Mouse (Mus musculus): ENCODE results near the gene Ankrd33b.

Gene Ankrd33b

DNA sequence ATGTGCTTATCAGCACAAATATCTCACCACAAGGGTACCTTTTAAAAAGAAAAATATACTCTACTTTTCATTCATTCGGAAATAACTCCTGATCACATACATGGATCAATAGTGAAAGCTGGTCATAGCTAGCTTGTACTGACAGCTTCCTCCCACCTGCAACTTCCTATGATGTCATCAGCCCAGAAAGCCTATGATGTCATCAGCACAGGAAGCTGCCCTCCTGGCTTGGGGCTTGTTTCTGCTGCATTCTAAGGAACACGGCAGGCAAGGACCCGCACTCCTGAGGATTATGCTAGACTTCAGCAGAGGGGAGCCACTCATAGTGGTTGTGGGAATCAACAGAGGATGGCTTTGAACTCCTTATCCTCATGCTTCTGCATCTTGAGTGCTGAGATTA is 63.2 kb downstream of the Ankrd33b start:
- DNase-seq (ENCODE audit: low spot score in 2 of 2), result no peak

DNA sequence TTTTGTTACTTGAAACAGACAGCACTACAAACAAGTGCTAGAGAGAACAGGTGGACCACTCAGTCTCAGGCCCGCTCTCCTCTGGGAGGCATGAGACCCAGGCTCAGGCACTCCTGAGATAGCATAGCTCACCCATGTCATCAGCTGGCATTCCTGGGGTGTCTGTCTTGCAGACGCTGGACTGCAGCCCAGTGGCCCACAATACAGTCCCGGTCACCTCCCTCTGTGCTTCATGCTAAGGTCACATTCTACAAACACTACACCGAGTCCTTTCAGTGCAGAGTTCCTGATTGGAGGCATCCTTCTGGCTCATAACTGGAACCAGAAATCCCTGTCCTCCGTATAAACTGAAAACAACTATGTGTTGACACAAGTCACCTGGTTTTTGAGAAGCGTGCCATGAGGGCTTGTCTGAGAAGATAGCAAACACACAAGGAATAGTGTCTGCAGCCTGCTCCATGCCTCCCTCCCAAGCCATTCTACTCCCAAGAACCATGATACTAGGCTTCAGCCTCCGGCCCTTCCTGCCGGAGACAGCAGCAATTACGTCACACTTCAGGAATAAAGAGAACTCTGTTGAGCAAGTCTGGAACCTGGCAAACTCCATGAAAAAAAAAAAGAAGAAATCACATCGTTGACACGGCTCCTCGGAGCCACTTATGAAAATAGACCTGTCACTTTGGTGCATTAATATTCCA is 65.1 kb downstream of the Ankrd33b start:
- no peak for DNase-seq (ENCODE audit: low spot score in 2 of 2)

DNA sequence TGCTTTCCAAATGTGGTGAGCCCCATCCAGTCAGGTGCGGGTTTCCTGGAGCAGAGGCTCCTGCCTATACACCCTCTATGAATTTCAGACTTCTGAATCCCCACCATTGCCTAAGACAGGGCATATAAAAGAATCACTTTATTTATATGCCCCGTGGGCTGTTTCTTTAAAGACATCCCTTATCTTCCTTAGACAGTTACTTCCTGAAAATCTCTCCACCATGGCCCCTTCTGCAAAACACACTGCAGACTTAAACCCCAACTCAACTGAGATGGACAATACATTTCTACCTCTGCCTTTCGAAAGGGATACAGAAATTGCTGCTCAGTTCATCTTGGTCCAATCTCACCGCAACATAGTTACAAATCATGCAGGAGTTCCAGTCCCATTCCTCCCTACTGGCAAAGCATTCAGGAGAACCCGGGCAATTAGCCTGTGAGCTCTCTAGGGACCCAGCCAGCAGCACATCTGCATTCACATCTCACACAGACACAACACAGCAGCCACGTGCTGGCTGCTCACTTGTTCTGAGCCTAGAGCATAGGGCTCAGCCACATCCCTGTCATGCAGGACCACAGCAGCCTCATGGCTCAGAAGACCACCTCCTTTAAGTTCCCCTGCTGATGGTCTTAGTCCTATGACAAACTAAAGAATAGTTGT is 68.1 kb downstream of the Ankrd33b start:
- DNase-seq (ENCODE audit: low spot score in 2 of 2), result no peak

DNA sequence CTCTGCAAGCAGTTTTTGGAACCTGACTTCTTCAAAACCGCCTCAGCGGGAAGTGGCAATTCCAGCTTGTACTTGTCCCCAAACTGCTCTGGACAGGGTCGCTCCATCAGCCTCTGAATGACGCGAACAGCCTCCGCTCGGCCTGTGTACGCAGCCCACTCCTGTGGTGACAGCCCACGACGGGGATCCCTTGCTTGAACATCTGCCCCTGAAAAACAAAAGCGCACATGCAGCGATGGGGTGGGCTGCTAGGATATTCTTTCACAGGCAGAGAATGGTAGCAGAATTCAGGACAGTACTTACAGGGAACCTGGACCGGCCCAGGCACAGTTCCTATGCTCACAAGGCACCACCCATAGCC is 69.8 kb downstream of the Ankrd33b start:
- DNase-seq (ENCODE audit: low spot score in 2 of 2), result no peak

DNA sequence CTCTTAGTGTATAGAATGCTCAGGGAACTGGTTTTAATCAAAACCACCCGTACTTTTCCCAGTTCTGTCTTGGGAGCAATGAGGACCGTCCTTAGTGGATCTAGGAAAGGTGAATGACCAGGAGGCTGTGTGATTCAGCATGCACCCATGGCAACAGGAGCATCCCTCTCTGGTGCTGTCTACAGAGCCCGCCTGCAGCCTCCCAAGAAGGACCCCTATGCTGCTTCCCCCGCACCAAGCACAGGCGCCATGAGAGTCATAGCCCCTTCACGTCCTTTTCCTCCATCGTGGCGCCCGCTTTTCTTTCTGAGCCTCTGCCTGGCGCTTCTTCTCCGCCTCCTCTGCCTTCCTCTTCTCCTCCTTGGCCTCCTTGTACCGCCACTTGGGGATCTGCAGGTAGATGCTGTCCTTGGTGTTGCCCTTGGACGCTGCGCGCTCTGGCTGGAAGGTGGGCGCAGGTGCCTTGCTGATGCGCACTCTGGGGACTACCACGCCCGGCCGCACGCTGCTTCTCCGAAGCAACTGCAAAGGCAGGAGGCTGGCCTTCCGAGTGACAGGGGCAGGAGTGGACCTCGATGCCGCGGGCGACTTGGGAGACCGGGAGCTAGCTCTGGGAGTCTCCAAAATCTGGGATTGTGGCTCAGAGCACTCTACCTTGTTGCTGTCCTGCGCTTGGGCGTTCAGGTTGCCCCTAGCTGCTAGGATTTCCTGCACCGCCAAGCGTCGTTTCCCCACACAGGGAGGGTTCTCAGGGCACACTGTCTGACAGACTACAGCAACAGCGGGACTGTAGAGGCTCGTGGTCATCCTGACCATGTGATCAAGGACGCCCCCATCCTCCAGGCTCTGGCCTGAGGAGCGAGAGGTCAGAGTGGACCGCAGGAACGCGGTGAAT is 70.4 kb downstream of the Ankrd33b start:
- no peak for DNase-seq (ENCODE audit: low spot score in 2 of 2)

DNA sequence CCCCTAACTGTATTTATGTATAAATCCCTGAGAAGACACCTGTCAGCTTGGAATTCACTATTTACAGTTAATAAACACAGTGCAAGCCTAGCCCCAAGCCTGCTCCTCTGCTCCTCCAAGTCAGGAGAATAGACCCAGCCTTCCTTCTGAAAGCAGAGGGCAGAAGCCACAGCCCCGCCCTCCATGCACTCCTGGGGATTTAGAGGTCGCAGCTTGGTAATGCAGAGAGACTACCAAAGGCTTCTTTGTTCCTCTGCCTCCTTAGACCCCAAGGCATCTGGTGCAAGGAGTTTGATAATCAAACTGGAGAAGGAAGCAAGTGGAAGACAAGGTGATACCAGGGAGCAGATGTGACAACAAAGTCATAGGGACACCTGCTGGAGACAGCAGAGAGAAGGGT is 73.2 kb downstream of the Ankrd33b start:
- no peak for DNase-seq (ENCODE audit: low spot score in 2 of 2)

DNA sequence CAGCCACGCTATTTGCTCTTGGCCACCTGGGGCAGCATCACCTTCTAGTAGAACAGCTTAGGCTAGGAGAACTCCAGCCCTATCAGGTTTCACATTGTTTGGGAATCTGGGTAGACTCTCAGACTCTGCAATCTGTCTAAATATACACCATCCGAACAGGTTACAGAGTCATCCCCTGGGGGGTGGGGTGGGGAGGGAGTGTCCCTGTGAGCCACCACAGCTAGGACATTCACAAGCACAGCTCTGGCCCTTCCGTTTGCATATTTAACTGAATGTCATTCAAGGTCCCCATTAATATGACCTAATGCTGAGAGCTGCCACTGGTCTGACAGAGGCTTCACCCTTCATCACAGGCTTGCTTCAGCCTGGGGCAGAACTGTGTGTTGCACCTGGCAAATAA is 74.9 kb downstream of the Ankrd33b start:
- DNase-seq (ENCODE audit: low spot score in 2 of 2), result no peak

DNA sequence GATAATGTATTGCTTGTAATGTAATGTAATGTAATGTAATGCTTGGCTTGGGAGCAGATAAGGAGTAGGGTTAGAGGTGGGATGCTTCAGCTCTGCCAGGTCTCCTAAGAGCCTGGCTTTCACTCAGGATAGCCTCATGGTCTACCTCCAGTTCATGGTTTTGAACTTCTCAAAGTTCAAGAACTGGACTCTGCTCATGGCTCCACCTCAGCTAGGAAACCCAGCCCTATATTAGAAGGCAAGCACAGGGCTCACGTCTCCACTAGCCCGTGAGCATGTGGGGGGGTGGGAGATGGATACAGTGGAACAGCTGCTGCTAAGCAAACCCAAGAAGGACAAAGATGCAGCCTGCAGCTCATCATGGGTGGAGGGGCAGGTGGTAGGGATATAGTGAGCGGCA is 81.8 kb downstream of the Ankrd33b start:
- DNase-seq (ENCODE audit: low spot score in 2 of 2), result no peak

DNA sequence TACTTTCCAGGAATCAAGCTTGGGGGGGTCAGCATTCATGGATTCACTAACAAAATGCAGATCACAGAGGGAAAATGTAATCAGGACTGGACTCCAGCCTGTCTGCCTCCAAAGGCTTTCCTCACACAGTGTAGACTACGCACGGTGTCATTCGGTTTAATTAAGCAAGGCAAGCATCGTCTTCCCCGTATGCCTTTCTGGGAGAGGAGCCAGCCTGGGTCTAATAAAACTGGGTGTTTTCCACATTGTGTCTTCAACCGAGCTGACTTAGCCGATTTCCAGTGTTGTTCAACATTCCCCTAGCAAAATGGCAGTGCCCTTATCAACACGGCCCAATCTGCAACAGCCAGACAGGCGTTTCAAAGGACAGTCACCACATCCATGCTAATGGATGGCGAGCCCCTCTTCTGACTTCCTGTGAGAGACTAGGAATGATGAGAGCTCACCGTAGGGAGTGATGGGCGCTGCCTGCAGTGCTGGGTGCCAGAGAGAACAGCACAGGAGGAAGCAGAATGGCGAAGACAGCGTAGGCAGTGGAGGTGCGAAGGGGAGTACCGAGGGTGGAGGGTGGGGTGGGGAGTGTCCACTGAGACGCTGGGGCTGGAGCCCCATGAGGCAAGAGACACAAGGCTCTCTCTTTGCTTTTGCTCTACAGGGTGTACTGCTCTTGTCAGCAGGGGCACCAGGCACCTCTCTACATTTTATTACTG is 82.4 kb downstream of the Ankrd33b start:
- no peak for DNase-seq (ENCODE audit: low spot score in 2 of 2)

DNA sequence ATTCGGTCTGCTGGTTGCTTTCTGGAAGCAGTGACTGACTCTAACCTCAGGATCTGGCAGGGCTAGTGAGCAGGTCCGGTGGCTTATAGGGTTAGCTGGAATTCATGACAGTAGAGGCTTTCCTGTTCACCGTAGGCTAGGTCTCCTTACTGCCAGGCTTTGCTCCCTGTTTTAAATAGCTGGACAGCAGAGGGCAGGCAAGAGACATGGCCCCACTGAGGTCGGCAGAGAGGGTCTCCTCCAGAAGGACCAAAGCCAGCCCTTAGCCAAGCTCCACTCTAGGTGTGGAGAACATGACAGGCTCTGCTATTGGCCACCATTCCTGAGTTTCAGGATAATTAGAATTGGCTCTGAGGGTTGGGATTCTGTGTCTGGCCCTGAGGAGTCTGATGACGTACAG is 83.4 kb downstream of the Ankrd33b start:
- DNase-seq (ENCODE audit: low spot score in 2 of 2), result no peak

DNA sequence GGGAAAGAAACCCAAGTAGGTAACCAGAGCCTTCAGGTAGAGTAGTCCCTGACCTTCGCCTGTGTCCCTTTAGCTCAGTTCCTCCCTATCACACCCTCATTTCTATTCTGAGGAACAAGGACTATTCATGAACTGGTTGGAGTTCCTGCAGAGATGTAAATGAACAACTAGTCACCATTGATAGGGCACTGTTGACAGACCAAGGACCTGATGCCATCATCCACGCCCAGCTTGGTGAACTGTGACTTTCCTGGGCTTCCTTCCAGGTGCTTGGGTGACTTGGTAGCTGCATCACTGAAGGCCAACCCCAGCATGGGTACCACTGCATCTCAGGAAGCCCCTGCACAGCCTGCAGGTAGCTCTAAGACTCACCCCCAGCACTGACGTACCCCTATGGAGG is 85.2 kb downstream of the Ankrd33b start:
- no peak for DNase-seq (ENCODE audit: low spot score in 2 of 2)

DNA sequence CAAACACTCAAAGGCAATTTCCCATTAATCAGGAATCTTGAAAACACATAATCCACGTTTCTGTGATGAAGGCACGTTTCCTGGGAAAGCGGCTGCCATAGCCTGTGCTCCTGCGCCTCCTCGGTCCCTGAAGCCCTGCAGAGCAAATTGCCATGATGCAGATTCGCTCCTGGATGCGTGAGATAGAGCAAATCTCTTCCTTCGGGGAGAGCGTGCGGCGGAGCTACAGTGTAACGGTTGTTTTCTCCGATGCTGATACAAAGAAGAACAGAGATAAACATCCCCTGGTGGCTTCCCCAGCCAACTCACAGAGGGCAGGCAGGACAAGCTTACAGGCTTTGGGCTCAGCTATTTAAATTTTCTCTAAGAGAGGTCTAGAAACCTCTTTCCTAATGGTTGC is 85.7 kb downstream of the Ankrd33b start:
- no peak for DNase-seq (ENCODE audit: low spot score in 2 of 2)

DNA sequence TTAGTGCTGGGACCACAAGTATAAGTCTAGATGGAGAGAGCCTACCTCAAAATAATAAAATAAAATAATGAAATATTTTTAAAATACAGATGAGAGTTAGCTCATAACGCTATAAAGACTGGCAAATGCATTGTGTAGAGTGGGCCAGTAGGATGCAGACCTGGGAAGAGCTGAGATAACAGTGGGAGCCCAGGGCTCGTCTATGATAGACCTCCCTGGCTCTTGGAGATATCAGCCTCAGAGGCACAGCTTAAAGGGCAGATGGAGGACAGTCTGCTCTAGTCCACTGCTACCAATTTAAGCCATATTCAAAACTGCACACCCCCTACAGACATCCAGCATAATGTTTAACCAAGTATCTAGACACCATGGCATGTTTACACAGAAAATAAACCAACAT is 86.8 kb downstream of the Ankrd33b start:
- no peak for DNase-seq (ENCODE audit: low spot score in 2 of 2)

DNA sequence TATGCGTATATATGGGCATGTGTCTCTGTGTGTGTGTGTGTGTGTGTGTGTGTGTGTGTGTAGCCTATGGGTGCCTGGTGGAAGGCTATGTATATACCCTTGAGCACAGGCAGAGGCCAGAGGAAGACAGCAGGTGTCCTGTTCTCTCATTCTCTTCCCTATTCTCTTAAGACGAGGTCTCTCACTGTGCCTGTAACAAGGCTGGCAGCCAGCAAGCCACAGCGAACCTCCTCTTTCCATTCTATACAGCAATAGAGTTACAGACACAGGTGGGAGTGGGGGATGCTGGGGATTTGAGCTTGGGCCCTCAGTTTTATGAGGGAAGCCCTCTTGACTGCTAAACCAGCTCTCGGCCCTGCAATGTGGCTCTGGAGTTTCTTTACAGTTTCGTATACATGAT is 87.5 kb downstream of the Ankrd33b start:
- no peak for DNase-seq (ENCODE audit: low spot score in 2 of 2)

DNA sequence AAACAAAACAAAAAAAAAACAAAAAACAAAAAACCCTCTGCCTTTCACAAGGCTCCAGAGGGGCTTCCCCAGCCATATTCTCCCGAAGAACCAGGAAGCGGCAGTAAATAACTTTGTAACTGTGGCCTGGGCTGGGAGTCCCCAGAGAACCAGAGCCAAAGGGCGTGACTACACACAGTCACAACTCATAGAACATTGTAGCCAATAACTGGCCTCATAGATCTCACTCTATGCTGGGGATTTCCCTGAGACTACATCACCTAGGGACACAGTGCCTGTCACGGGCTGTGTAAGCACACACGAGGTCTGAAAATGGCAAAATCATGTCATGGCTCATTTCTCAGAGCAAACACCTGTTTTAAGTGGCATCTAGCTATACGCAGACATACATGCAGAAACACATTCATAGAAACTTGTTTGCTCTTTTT is 87.9 kb downstream of the Ankrd33b start:
- no peak for DNase-seq (ENCODE audit: low spot score in 2 of 2)

DNA sequence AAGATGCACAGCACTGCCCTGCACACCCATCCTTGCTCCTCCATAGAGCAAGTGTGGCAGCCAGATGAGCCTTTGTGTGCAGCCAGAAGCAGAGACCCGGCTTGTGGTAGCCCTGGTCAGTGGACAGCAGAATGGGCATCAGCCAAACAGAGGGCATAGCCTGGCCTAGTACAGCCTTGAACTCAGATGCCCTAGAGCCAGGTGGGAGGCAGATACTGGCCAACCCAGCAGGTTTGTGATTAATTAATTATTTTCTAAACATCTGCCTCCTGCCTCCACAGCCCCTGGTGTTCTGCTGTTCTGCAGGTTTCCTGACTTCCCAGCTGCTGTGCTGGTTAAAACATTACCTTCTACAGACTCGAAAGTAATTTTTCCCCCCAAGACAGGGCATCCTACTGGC is 88.4 kb downstream of the Ankrd33b start:
- no peak for DNase-seq (ENCODE audit: low spot score in 2 of 2)

DNA sequence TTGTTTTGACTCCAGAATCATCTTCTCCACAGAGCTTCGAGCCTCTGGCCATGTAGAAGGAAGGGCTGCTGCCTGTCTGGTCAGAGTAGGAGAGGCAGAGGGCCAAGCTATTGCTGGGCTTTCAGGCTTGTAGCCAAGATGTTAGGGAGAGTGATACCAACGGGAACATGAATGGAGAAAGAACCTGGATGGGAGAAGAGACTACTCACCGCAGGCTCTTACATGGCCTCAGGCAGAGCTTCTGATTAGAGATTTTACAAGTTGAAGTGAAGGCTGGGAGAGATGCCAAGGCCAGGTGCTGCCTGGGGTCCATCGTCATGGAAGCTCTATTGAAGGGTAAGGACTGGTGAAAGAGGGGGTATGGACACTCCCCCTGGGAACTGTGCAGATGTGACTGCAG is 89.4 kb downstream of the Ankrd33b start:
- no peak for DNase-seq (ENCODE audit: low spot score in 2 of 2)

DNA sequence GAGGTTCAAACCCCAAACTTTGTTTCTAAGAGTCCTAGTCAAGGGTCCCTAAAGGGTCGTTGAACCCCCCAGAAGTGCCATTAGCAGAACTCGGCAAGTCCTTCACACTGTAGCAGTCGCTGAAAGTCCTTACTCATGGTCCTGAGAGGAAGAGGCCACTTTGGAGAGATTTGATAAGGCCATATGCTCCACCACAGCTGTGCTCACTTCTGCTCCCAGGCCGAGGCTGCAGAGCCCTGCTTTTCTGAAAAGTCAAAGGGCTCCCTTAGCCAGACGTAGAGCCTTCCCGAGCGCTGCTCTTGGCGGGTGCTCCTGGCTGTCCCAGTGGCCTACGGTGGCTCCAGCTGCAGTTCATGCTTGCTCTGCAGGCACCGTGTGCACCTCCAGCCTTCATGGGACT is 94.0 kb downstream of the Ankrd33b start:
- DNase-seq (ENCODE audit: low spot score in 2 of 2), result no peak

DNA sequence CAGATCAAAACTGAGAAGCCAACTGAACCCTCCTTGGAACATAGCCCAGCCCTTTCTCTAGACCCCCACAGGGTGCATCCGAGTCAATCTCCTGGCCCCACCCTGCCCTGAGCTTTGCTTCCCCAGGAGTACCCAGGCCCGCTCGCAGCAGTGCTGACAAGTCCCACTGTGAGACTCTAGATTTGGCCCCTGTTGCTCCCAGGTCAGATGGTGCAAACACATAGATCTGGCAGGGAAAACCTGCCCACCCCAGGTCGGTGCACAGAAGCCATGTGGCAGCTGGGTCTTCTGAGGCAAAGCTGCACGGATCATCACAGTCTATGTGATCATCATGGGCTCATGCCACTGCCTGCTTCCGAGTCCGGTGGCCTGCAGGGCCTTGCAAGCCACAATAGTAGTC is 94.8 kb downstream of the Ankrd33b start:
- no peak for DNase-seq (ENCODE audit: low spot score in 2 of 2)

DNA sequence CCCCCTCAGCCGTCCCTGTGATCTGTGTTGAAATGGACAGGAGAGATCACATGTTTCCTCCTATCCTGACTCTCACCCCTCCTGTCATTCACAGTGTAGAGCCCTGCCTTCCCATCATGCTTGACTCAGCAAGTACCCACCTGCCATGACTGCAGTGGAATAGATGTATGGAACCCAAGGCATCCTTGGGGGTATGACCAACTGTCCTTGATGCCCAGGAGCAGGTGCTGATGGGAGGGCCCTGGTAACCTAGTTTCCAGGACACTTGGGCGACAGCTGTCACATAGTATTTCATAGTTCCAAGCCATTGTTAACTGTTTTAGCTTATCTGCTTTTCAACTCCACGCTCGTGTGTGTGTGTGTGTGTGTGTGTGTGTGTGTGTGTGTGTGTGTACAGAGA is 98.0 kb downstream of the Ankrd33b start:
- DNase-seq (ENCODE audit: low spot score in 2 of 2), result no peak

DNA sequence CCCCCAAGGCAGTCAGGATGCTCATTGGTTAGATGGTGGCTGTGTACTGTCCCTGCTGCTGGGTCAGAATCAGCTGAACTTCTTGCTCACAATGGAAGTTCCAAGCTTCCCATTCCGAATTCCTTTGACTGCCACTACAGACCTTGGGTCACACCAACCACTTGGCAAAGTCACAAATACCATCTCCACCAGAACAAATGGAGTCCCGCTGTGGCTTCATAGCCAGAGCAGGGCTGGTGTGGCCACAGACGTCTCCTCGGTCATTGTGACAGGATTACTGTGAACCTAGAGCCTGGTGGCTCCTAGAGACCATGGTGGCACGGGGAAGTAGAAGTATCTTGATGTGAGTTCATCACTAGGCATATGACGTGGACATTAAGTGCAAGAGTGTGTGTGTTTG is 99.4 kb downstream of the Ankrd33b start:
- DNase-seq (ENCODE audit: low spot score in 2 of 2), result no peak

DNA sequence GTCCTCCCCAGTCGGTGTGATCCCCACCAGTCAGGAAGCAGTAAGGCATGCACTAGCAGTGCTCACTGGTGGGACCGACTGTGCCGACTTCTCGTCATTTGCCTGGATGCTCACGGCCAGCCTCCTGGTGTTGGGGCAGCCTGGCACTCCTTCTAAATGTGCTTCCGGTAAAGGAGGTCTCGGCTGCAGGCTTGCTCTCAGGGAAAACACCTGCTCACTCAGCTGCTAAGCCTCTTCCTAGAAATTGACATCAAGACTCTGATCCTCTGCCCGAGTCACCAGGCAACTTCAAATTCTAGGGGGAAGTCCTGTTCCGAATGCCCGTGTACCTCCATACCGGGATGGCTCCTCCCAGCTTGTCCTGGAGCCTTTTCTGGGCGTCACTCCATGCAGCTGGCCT is 101.7 kb downstream of the Ankrd33b start:
- no peak for DNase-seq (ENCODE audit: low spot score in 2 of 2)

All from left cerebral cortex, adult 9 months (tissue).